Mouse (Mus musculus): ENCODE measurements around the gene Pakap. TPM values are rescaled to one million over a fixed set of nuclear protein-coding genes. Genes with fewer than 3 reads are reported as not detected.

The Pakap gene
- polyA plus RNA-seq, 1 experiment = 7.1 TPM

- Histone ChIP-seq H3ac (ENCODE audit: control insufficient read depth, insufficient read length, low read depth) (no peak overlapping the region), H3K27me3 (ENCODE audit: control insufficient read depth, insufficient read depth, insufficient read length) (no peaks in the 10 kb centered on the region), H3K4me3 (ENCODE audit: insufficient read depth, poor library complexity, severe bottlenecking) (no peak overlapping the region), H3K79me3 (ENCODE audit: low read depth) (peaks cover 2% of the 10 kb centered on the region), H3K79me2 (ENCODE audit: control insufficient read depth, insufficient read depth) (no peaks in the 10 kb centered on the region), H3K36me3 (ENCODE audit: control insufficient read depth, insufficient read depth) (no peaks in the 10 kb centered on the region)
- no peak for TF ChIP-seq FOSL1 (IDR thresholded peaks at IDR 0.05; ENCODE audit: insufficient read depth, low read length, poor library complexity, severe bottlenecking)
- no peak for TF ChIP-seq MYOG (IDR thresholded peaks at IDR 0.05; ENCODE audit: control insufficient read depth, extremely low read depth, insufficient read length)
- TF ChIP-seq MAX (IDR thresholded peaks at IDR 0.05) = no peak
- no peak for TF ChIP-seq USF1 (IDR thresholded peaks at IDR 0.05; ENCODE audit: low read depth)
- TF ChIP-seq MYOD1 (IDR thresholded peaks at IDR 0.05; ENCODE audit: control insufficient read depth, insufficient read length, low read depth) = no peak
- no peak for TF ChIP-seq CEBPB (IDR thresholded peaks at IDR 0.05; ENCODE audit: low read depth)
- no peak for TF ChIP-seq CTCF (IDR thresholded peaks at IDR 0.05; ENCODE audit: control insufficient read depth, insufficient read depth, insufficient read length)
Measured at GRCm38 (mm10) chr4:57775582-57775981, 207.6 kb downstream of the Pakap start.

- Histone ChIP-seq H3K27me3 (ENCODE audit: control insufficient read depth, insufficient read depth, insufficient read length) (no peaks in the 10 kb centered on the region), H3K4me3 (ENCODE audit: insufficient read depth, poor library complexity, severe bottlenecking) (no peak overlapping the region), H3K36me3 (ENCODE audit: control insufficient read depth, insufficient read depth) (no peaks in the 10 kb centered on the region), H3K79me2 (ENCODE audit: control insufficient read depth, insufficient read depth) (peaks cover 34% of the 10 kb centered on the region), H3K79me3 (ENCODE audit: low read depth) (peaks cover 16% of the 10 kb centered on the region), H3ac (ENCODE audit: control insufficient read depth, insufficient read length, low read depth) (no peak overlapping the region)
- TF ChIP-seq FOSL1 (IDR thresholded peaks at IDR 0.05; ENCODE audit: insufficient read depth, low read length, poor library complexity, severe bottlenecking) (no peak), CEBPB (IDR thresholded peaks at IDR 0.05; ENCODE audit: low read depth) (no peak), CTCF (IDR thresholded peaks at IDR 0.05; ENCODE audit: control insufficient read depth, insufficient read depth, insufficient read length) (no peak), MAX (IDR thresholded peaks at IDR 0.05) (no peak), USF1 (IDR thresholded peaks at IDR 0.05; ENCODE audit: low read depth) (no peak), MYOD1 (IDR thresholded peaks at IDR 0.05; ENCODE audit: control insufficient read depth, insufficient read length, low read depth) (no peak), MYOG (IDR thresholded peaks at IDR 0.05; ENCODE audit: control insufficient read depth, extremely low read depth, insufficient read length) (no peak)
Measured at GRCm38 (mm10) chr4:57780403-57780802, 212.4 kb downstream of the Pakap start.

GRCm38 (mm10) chr4:57780833-57781641 is 213.1 kb downstream of the Pakap start:
- Histone ChIP-seq H3K27me3 (ENCODE audit: control insufficient read depth, insufficient read depth, insufficient read length) (no peaks in the 10 kb centered on the region), H3K4me3 (ENCODE audit: insufficient read depth, poor library complexity, severe bottlenecking) (no peak overlapping the region), H3K79me2 (ENCODE audit: control insufficient read depth, insufficient read depth) (peaks cover 41% of the 10 kb centered on the region), H3ac (ENCODE audit: control insufficient read depth, insufficient read length, low read depth) (no peak overlapping the region), H3K36me3 (ENCODE audit: control insufficient read depth, insufficient read depth) (no peaks in the 10 kb centered on the region), H3K79me3 (ENCODE audit: low read depth) (peaks cover 16% of the 10 kb centered on the region)
- no peak for TF ChIP-seq MYOG (IDR thresholded peaks at IDR 0.05; ENCODE audit: control insufficient read depth, extremely low read depth, insufficient read length)
- TF ChIP-seq FOSL1 (IDR thresholded peaks at IDR 0.05; ENCODE audit: insufficient read depth, low read length, poor library complexity, severe bottlenecking) = no peak
- TF ChIP-seq MYOD1 (IDR thresholded peaks at IDR 0.05; ENCODE audit: control insufficient read depth, insufficient read length, low read depth) = no peak
- TF ChIP-seq CTCF (IDR thresholded peaks at IDR 0.05; ENCODE audit: control insufficient read depth, insufficient read depth, insufficient read length) = no peak
- TF ChIP-seq MAX (IDR thresholded peaks at IDR 0.05) = no peak
- TF ChIP-seq USF1 (IDR thresholded peaks at IDR 0.05; ENCODE audit: low read depth) = no peak
- TF ChIP-seq CEBPB (IDR thresholded peaks at IDR 0.05; ENCODE audit: low read depth) = no peak

- no peaks in the 10 kb centered on the region for H3K27me3 ChIP-seq (ENCODE audit: control insufficient read depth, insufficient read depth, insufficient read length)
- H3ac ChIP-seq (ENCODE audit: control insufficient read depth, insufficient read length, low read depth) = peak overlapping the region; percentile 25
- H3K79me3 ChIP-seq (ENCODE audit: low read depth) = peaks cover 16% of the 10 kb centered on the region
- H3K36me3 ChIP-seq (ENCODE audit: control insufficient read depth, insufficient read depth) = no peaks in the 10 kb centered on the region
- peaks cover 49% of the 10 kb centered on the region for H3K79me2 ChIP-seq (ENCODE audit: control insufficient read depth, insufficient read depth)
- TF ChIP-seq CTCF (IDR thresholded peaks at IDR 0.05; ENCODE audit: control insufficient read depth, insufficient read depth, insufficient read length) = peak; percentile 32
- no peak for TF ChIP-seq MYOD1 (IDR thresholded peaks at IDR 0.05; ENCODE audit: control insufficient read depth, insufficient read length, low read depth)
- TF ChIP-seq FOSL1 (IDR thresholded peaks at IDR 0.05; ENCODE audit: insufficient read depth, low read length, poor library complexity, severe bottlenecking) = no peak
- H3K4me3 ChIP-seq (ENCODE audit: insufficient read depth, poor library complexity, severe bottlenecking) = peak overlapping the region; percentile 48
Measured at GRCm38 (mm10) chr4:57781994-57782393, 214.0 kb downstream of the Pakap start.

- Histone ChIP-seq H3K4me3 (ENCODE audit: insufficient read depth, poor library complexity, severe bottlenecking) (peak overlapping the region; percentile 48), H3ac (ENCODE audit: control insufficient read depth, insufficient read length, low read depth) (peak overlapping the region; percentile 78), H3K27me3 (ENCODE audit: control insufficient read depth, insufficient read depth, insufficient read length) (no peaks in the 10 kb centered on the region), H3K79me3 (ENCODE audit: low read depth) (peaks cover 21% of the 10 kb centered on the region), H3K79me2 (ENCODE audit: control insufficient read depth, insufficient read depth) (peaks cover 57% of the 10 kb centered on the region), H3K36me3 (ENCODE audit: control insufficient read depth, insufficient read depth) (peaks cover 3% of the 10 kb centered on the region)
- TF ChIP-seq USF1 (IDR thresholded peaks at IDR 0.05; ENCODE audit: low read depth) (no peak), MYOG (IDR thresholded peaks at IDR 0.05; ENCODE audit: control insufficient read depth, extremely low read depth, insufficient read length) (no peak), MYOD1 (IDR thresholded peaks at IDR 0.05; ENCODE audit: control insufficient read depth, insufficient read length, low read depth) (no peak), CTCF (IDR thresholded peaks at IDR 0.05; ENCODE audit: control insufficient read depth, insufficient read depth, insufficient read length) (no peak), FOSL1 (IDR thresholded peaks at IDR 0.05; ENCODE audit: insufficient read depth, low read length, poor library complexity, severe bottlenecking) (no peak), CEBPB (IDR thresholded peaks at IDR 0.05; ENCODE audit: low read depth) (no peak), MAX (IDR thresholded peaks at IDR 0.05) (no peak)
Measured at GRCm38 (mm10) chr4:57782549-57783390, 214.8 kb downstream of the Pakap start.
